Mouse (Mus musculus): ENCODE data around the gene Dgkh.

GRCm38 (mm10) chr14:78656832-78657626 lies 75.5 kb downstream of the Dgkh start:
- no peak for TF ChIP-seq POLR2A (IDR thresholded peaks at IDR 0.05; ENCODE audit: extremely low read depth, insufficient read depth, low read length)
- no peak for TF ChIP-seq CTCF (IDR thresholded peaks at IDR 0.05; ENCODE audit: low read depth, low read length)
